Mouse (Mus musculus) liver, embryonic 13.5 days (tissue): ENCODE measurements around the gene Map4k3. TPM values are rescaled to one million over a fixed set of nuclear protein-coding genes. Genes with fewer than 3 reads are reported as not detected.
"Not testable (repeated sequence)": the region's sequence is repeated elsewhere in the genome, so short reads cannot be mapped to it uniquely, and the experiment has no call there.

Source experiments
- ATAC-seq: fragments of 200-750 bp; cut with Nextera tagmentation; 2 replicates; pipeline ENCODE4 v1.8.0; 2017; ENCODE audit warnings: low read depth, mild to moderate bottlenecking, moderate number of reproducible peaks, moderate library complexity
- DNase-seq: peaks from one replicate; pipeline ENCODE4 v3.0.0; 2022
- H3K27ac ChIP-seq: fragments of 300-500 bp; sonication (generic); 2 replicates; pipeline ENCODE4 v1.5.1; 2015; ENCODE audit warnings: moderate library complexity, mild to moderate bottlenecking, inconsistent platforms
- H3K27me3 ChIP-seq: fragments of 300-500 bp; sonication (generic); 2 replicates; pipeline ENCODE4 v1.6.1; 2015; ENCODE audit warnings: mild to moderate bottlenecking, inconsistent platforms
- H3K36me3 ChIP-seq: fragments of 300-500 bp; sonication (generic); 2 replicates; pipeline ENCODE4 v1.6.1; 2015; ENCODE audit warnings: mild to moderate bottlenecking, inconsistent platforms
- H3K4me1 ChIP-seq: fragments of 300-500 bp; sonication (generic); replicated peaks from 2 replicates; pipeline ENCODE4 v1.6.1; 2015; ENCODE audit warnings: inconsistent platforms
- H3K4me2 ChIP-seq: fragments of 300-500 bp; sonication (generic); 2 replicates; pipeline ENCODE4 v1.6.1; 2015; ENCODE audit warnings: inconsistent platforms, mild to moderate bottlenecking, moderate library complexity
- H3K4me3 ChIP-seq: fragments of 300-500 bp; sonication (generic); replicated peaks from 2 replicates; pipeline ENCODE4 v1.5.1; 2015; ENCODE audit warnings: mild to moderate bottlenecking, inconsistent platforms
- H3K9ac ChIP-seq: fragments of 300-500 bp; sonication (generic); 2 replicates; pipeline ENCODE4 v1.6.1; 2015; ENCODE audit warnings: mild to moderate bottlenecking, inconsistent platforms
- H3K9me3 ChIP-seq: fragments of 300-500 bp; sonication (generic); replicated peaks from 2 replicates; pipeline ENCODE4 v1.6.1; 2016; ENCODE audit warnings: inconsistent platforms
- WGBS: fragments of 180-500 bp; shearing (Covaris S2); methylation state at CpG from one replicate; pipeline ENCODE4 v1.1.7; 2015; ENCODE audit not compliant: insufficient replicate concordance; 5-methylcytosine and 5-hydroxymethylcytosine counted together
- polyA plus RNA-seq: library from polyadenylated mRNA; unstranded; fragments of >200 nt; fragmentation: Nextera tagmentation; extraction: Ambion mirVana; gene quantifications from 2 replicates; pipeline ENCODE4 v1.2.1, GENCODE M21; 2015

Gene Map4k3
- polyA plus RNA-seq, 1 experiment from 2014 or later: 3.3 TPM

DNA sequence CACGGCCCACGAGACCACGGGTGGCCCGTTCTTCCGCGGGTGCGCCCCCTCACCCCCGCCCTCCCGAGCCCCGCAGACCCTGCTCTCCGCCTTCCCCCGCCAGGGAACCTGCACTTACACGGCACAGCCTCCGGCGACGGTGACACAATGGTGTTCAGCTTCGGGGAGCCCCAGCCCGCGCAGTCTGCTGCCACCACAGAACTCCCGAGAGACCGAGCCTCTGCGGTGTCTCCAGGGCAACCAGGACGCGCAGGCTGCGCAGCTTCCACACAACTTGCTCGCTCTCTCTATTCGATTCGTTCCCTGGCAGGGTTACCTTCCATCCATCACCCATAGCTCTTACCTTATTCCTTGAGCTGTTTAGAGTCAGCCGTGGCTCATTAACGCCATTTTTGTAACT is 151.1 kb downstream of the Map4k3 start:
- 0 out of 2 replicates have a peak, but pooled peaks have one; percentile 41 for ATAC-seq
- H3K36me3 ChIP-seq: 0 out of 2 replicates have a peak, but pooled peaks cover 4% of the 10 kb centered on the region
- no peak overlapping the region for H3K9ac ChIP-seq
- H3K27ac ChIP-seq: no peak overlapping the region
- peak overlapping the region; percentile 67 for H3K4me2 ChIP-seq
- 0 out of 2 replicates have a peak, but pooled peaks cover 7% of the 10 kb centered on the region for H3K27me3 ChIP-seq
- H3K9me3 ChIP-seq: no peaks in the 10 kb centered on the region
- DNase-seq: no peak
- WGBS: 3% methylated on average over 30 of the region's 30 CpGs
- H3K4me1 ChIP-seq: no peaks in the 10 kb centered on the region; the same call in 1 of the 2 replicates
- peak overlapping the region; percentile 43 for H3K4me3 ChIP-seq

DNA sequence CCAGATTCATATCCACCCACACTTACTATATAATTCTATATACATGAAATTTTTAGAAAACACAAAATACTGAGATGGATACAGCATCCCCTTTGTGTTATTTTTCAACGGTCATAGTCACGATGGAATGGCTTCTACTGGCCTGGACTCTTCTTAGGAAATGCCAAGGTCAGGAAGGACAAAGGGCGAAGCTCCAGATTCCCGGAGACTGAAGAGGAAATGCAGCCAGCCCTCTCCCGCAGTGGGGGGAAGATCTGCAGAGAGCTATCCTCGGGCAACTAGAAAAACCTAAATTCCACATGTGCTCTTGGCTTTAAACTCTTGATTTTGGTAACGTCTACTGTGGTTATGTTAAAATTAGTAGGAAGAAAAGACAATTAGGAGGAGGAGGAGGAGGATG is 153.3 kb downstream of the Map4k3 start:
- WGBS: 42% methylated on average over 7 of the region's 7 CpGs
- 0 out of 2 replicates have a peak, but pooled peaks cover 7% of the 10 kb centered on the region for H3K27me3 ChIP-seq

DNA sequence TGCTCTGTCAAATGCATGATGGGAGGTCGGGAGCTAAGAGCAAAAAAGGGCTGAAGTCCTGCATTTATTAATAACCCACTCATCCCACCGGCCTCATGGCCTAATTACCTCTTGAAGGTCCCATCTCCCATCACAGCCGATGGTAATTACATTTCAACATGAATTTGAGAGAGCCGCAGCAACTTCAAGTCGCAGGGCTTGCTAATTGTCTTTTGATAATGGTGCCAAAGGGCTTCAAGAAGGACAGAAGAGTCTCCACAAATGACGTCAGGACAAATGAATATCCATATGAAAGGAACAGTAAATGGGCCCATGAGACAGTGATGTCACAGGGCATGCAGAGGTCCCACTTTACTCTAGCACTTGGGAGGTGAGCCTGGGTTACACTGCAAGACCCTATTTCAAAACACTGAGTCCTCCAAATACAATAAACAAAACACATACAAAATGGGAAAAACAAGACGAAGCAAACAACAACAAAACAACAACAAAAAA is 153.8 kb downstream of the Map4k3 start:
- H3K9me3 ChIP-seq: no peaks in the 10 kb centered on the region
- 0 out of 2 replicates have a peak, but pooled peaks cover 7% of the 10 kb centered on the region for H3K27me3 ChIP-seq
- H3K4me3 ChIP-seq: no peak overlapping the region
- 70% methylated on average over 7 of the region's 7 CpGs for WGBS
- no peak overlapping the region for H3K4me2 ChIP-seq
- ATAC-seq (no peak), DNase-seq (no peak)
- H3K36me3 ChIP-seq: no peaks in the 10 kb centered on the region
- no peak overlapping the region for H3K9ac ChIP-seq
- H3K4me1 ChIP-seq: no peaks in the 10 kb centered on the region; the same call in 1 of the 2 replicates
- no peak overlapping the region for H3K27ac ChIP-seq

More for the DNA sequence above, 153.3 kb downstream of the Map4k3 start:
- Histone ChIP-seq H3K36me3 (no peaks in the 10 kb centered on the region), H3K4me2 (no peak overlapping the region), H3K4me1 (no peaks in the 10 kb centered on the region; the same call in 1 of the 2 replicates), H3K9me3 (no peaks in the 10 kb centered on the region), H3K9ac (no peak overlapping the region), H3K4me3 (no peak overlapping the region), H3K27ac (no peak overlapping the region)
- no peak for ATAC-seq
- no peak for DNase-seq

DNA sequence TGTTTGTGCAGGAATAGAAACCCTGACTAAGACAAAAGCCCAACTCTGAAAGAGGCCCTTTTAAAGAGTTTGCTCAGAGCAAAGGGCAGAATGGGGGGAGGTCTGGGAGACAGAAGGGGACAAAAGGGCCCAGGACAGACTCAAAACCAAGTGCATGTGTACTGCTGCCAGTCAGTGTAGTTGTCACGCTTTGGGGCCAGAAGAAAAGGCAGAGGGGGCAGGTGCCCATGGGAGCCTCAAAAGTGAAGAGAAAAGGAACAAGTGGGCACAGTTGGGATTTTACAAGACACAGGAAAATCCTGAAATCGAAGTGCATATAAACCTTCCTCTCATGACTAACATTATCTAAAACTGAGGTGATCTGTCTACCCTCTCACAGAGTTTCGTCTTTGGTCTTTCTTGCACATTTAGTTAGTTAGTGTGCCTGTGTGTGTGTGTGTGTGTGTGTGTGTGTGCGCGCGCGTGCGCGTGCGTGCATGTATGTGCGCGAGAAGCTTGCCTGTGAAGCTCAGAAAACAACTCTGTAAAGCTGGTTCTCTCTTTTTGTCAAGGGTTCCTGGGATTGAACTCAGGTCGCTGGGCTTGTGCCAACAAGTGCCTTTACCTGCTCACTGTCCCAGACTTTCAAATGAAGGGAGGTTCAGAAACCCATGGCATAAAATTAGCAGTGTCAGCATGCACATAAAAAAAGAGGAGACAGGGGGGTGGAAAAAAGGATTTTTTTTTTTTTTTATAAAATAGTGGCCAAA is 155.9 kb downstream of the Map4k3 start:
- DNase-seq: no peak
- H3K9ac ChIP-seq: no peak overlapping the region
- 0 out of 2 replicates have a peak, but pooled peaks cover 7% of the 10 kb centered on the region for H3K27me3 ChIP-seq
- H3K4me2 ChIP-seq: no peak overlapping the region
- 89% methylated on average over 13 of the region's 13 CpGs for WGBS
- H3K36me3 ChIP-seq: no peaks in the 10 kb centered on the region
- no peaks in the 10 kb centered on the region; the same call in 1 of the 2 replicates for H3K4me1 ChIP-seq
- no peak overlapping the region for H3K27ac ChIP-seq
- ATAC-seq: no peak
- H3K9me3 ChIP-seq: no peaks in the 10 kb centered on the region
- H3K4me3 ChIP-seq: no peak overlapping the region

DNA sequence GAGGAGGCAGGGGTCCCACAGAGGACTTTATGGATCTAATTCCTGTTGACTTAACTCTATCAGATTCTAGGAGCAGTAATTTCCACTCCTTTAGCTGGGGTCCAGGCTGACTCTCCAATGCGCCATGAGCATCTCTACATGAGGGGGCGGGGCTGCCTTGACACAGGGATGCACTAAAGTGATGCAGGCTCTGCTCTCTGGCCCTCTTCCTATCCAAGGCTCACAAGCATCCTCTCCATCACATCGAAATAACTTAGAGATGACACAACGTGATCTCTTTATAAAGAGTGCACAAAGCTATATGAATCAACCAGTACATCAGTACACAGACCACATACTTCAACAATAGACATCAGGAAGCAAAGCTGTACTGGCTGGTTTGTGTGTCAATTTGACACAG is 156.8 kb downstream of the Map4k3 start:
- H3K36me3 ChIP-seq: no peaks in the 10 kb centered on the region
- no peak for DNase-seq
- H3K9ac ChIP-seq: no peak overlapping the region
- no peak overlapping the region for H3K4me2 ChIP-seq
- H3K9me3 ChIP-seq: no peaks in the 10 kb centered on the region
- no peaks in the 10 kb centered on the region; the same call in 1 of the 2 replicates for H3K4me1 ChIP-seq
- 71% methylated on average over 4 of the region's 4 CpGs for WGBS
- no peak overlapping the region for H3K4me3 ChIP-seq
- no peaks in the 10 kb centered on the region for H3K27me3 ChIP-seq
- no peak overlapping the region for H3K27ac ChIP-seq
- ATAC-seq: no peak

DNA sequence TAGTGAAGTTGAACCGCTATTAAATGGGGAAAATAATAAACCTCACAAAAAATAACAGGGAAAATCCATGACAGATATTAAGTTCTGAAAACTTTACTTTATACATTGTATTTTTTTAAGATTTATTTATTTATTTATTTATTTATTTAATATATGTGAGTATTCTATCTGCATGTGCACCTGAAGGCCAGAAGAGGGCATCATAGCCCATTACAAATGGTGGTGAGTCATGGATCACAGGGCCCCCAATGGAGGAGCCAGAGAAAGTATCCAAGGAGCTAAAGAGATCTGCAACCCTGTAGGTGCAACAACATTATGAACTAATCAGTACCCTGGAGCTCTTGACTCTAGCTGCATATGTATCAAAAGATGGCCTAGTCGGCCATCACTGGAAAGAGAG is 158.6 kb downstream of the Map4k3 start:
- not testable (repeated sequence) for ATAC-seq, DNase-seq, H3K4me3 ChIP-seq, H3K27me3 ChIP-seq, H3K27ac ChIP-seq, H3K4me2 ChIP-seq, H3K36me3 ChIP-seq, H3K4me1 ChIP-seq, H3K9ac ChIP-seq, H3K9me3 ChIP-seq
- 82% methylated on average over 1 of the region's 2 CpGs for WGBS

DNA sequence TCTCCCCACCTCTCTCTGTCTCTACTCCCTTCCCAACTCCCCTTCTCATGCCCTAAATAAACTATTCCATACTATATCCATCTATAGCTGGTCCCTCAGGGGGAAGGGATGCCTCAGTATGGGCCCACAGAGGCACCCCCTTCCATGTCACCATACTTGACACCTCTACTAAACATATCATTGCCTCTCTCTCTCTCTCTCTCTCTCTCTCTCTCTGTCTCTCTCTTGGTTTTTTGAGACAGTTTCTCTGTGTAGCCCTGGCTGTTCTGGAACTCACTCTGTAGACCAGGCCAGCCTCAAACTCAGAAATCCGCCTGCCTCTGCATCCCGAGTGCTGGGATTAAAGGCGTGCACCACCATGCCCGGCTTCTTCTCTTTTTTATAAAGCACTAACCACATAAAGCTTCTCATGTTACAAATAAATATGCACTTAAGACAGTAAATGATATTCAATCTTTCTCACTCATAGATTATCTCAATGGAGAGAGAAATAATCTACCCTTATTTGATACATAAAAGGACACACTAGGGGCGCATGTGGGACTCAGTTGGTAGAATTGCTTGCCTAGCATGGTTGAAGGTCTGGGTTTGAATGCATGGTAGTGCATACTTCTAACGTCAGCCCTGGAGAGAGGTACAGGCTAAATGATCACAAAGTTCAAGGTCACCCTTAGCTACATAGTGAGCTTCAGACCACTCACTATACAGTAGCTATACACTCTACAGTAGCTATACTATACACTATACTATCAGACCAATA is 159.3 kb downstream of the Map4k3 start:
- Histone ChIP-seq H3K9me3 (peaks cover 3% of the 10 kb centered on the region; the same call in 1 of the 2 replicates), H3K27me3 (no peaks in the 10 kb centered on the region), H3K36me3 (0 out of 2 replicates have a peak, but pooled peaks cover 7% of the 10 kb centered on the region), H3K27ac (no peak overlapping the region), H3K4me3 (no peak overlapping the region), H3K9ac (no peak overlapping the region), H3K4me2 (no peak overlapping the region), H3K4me1 (no peaks in the 10 kb centered on the region; the same call in 1 of the 2 replicates)
- ATAC-seq: no peak
- 78% methylated on average over 6 of the region's 6 CpGs for WGBS
- DNase-seq: no peak

DNA sequence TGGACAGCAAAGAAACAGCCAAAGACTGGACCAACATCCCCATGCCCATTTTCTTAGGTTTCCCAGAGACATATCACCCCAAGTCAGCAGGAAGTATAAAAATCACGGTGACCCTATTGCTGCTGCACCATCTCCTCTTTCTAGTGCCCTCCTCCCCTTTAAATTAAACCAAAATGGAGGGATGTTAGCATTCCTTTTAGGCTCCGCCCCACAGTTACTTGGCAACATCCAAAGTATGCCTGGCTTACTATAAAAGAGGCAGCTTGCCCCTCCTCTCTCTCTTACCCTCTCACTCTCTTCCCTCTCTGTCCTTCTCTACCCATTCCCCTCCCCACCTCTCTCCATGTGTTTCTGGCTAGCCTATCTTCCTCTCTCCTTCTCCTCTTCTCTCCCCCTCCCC is 159.8 kb downstream of the Map4k3 start:
- 68% methylated on average over 2 of the region's 2 CpGs for WGBS
- H3K27ac ChIP-seq: no peak overlapping the region
- H3K36me3 ChIP-seq: 0 out of 2 replicates have a peak, but pooled peaks cover 7% of the 10 kb centered on the region
- ATAC-seq (no peak), DNase-seq (no peak)
- H3K27me3 ChIP-seq: no peaks in the 10 kb centered on the region
- H3K9ac ChIP-seq: no peak overlapping the region
- peaks cover 3% of the 10 kb centered on the region; the same call in 1 of the 2 replicates for H3K9me3 ChIP-seq
- H3K4me2 ChIP-seq: no peak overlapping the region
- no peaks in the 10 kb centered on the region; the same call in 1 of the 2 replicates for H3K4me1 ChIP-seq
- no peak overlapping the region for H3K4me3 ChIP-seq

DNA sequence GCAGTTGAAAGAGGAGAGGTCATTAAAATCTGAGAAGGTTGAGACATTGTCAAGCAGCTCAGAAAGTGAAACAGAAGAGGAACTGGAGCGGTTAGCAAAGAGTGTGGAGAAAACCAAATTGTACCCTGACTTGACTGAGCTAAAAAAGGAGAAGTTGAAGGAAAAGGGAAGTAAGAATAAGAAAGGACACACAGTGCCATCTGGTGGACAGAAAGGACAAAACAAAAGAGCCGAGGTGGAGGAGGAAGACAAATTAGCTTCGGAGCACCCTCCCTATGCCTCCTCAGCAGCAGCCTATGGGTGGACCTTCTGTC is 163.7 kb downstream of the Map4k3 start:
- H3K9ac ChIP-seq: no peak overlapping the region
- no peaks in the 10 kb centered on the region for H3K27me3 ChIP-seq
- peak overlapping the region; percentile 17 for H3K4me3 ChIP-seq
- WGBS: 17% methylated on average over 3 of the region's 3 CpGs
- no peak for DNase-seq
- peaks cover 3% of the 10 kb centered on the region; the same call in 1 of the 2 replicates for H3K9me3 ChIP-seq
- peak overlapping the region; percentile 69 for H3K27ac ChIP-seq
- no peak for ATAC-seq
- H3K36me3 ChIP-seq: 0 out of 2 replicates have a peak, but pooled peaks cover 7% of the 10 kb centered on the region
- H3K4me2 ChIP-seq: no peak overlapping the region
- peaks cover 7% of the 10 kb centered on the region; the same call in 1 of the 2 replicates for H3K4me1 ChIP-seq

DNA sequence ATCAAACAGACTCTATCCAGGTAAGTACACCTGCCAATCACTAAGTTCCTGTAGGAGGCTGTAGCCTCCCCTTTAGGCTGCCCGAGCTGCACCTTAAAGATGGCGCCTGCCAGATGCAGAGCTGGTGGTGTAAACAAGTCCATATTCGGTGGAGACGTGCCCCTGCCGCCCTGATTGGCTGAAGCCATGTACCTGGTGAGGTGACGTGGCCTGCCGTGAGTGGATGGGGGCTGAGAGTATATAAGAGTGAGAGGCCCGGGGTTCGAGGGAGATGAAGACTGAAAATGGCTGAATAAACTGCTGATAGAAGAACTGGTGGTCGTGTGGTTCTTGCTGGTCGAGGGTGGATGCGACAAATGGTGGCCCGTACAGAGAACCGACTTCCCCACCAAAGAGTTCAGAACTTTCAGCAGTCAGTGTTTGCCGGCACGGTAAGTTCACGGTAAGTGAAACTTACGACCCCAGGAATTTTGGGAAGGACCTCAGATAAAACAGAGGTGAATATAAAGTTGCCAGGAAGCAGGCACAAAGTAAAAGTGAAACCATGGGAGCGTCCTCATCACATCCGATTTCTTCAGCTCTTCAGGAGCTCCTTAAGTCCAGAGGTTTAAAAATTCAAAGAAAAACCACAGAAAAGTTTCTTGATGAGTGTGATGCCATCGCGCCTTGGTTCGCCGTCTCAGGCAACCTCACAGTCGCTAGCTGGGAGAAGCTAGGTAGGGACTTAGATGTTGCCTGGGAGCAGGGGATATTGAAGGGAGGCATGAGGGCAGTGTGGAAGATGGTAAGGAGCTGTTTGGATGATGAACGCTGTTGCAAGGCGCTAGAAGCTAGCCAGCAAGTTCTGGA is 164.3 kb downstream of the Map4k3 start:
- H3K4me2 ChIP-seq, H3K27me3 ChIP-seq, H3K9ac ChIP-seq, H3K36me3 ChIP-seq, DNase-seq, ATAC-seq, H3K9me3 ChIP-seq: not testable (repeated sequence)
- Histone ChIP-seq H3K27ac (peak overlapping the region; percentile 69), H3K4me1 (peaks cover 10% of the 10 kb centered on the region; the same call in 1 of the 2 replicates), H3K4me3 (peak overlapping the region; percentile 17)
- 73% methylated on average over 27 of the region's 27 CpGs for WGBS
